Mouse (Mus musculus): Measurements from ENCODE around the gene Pif1. TPM values are rescaled to one million over a fixed set of nuclear protein-coding genes. Genes with fewer than 3 reads are reported as not detected.

The Pif1 gene
- polyA plus RNA-seq, 1 experiment from 2014 or later = 3.5 TPM

DNA sequence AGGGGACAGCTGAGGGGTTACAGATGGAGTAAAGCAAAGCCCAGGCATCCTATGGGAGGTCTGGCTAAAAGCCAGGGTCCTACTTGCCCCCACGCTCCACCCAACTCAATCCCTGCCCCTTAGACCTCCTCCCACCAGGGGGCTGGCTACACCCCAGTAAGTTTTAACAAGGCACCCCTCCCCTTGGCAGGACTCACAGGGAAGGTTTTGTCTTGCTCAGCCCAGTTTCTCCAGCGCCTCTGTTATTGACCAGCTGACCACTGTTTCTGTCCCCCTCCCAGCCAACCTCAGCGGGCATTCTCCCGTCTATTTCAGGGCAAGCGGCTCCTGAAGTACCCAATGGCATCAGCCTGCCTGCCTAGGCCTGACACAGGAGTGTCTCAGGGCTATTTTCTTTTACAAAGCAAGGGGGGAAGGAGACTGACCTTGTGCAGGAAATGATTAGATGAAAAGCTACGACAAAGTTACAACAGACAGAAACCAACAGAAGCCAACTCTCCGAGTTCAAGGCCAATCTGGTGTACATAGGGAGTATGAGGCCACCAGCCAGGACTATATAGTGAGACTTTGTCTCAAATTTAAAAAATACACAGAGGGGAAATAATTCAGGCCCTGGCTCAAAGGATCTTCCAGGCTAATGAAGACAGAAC is 10.0 kb upstream of the Pif1 start:
- no peak for ATAC-seq (replicated peaks; ENCODE audit: low FRiP score, low read depth)
- H3K4me2 ChIP-seq (ENCODE audit: low read length) = peak overlapping the region; percentile 29; the same call in 1 of the 2 replicates
- H3K27me3 ChIP-seq (ENCODE audit: insufficient read depth, low read length) = no peaks in the 10 kb centered on the region
- H3K4me1 ChIP-seq (replicated peaks; ENCODE audit: insufficient read depth, low read length) = peaks cover 8% of the 10 kb centered on the region
- TF ChIP-seq CTCF (IDR thresholded peaks at IDR 0.05; ENCODE audit: low read depth) = no peak
- H3K36me3 ChIP-seq (ENCODE audit: insufficient read depth, low read length) = 0 out of 2 replicates have a peak, but pooled peaks cover 6% of the 10 kb centered on the region
- no peak overlapping the region for H3K4me3 ChIP-seq (replicated peaks; ENCODE audit: low read depth, low read length)
- peak; percentile 22 for DNase-seq (ENCODE audit: low spot score)
- H3K9me3 ChIP-seq (replicated peaks; ENCODE audit: low read length) = no peaks in the 10 kb centered on the region
- 27% methylated on average over 7 of the region's 7 CpGs for WGBS
- H3K9ac ChIP-seq (ENCODE audit: low read depth, low read length) = no peak overlapping the region
- peak overlapping the region; percentile 32; the same call in 1 of the 2 replicates for H3K27ac ChIP-seq

DNA sequence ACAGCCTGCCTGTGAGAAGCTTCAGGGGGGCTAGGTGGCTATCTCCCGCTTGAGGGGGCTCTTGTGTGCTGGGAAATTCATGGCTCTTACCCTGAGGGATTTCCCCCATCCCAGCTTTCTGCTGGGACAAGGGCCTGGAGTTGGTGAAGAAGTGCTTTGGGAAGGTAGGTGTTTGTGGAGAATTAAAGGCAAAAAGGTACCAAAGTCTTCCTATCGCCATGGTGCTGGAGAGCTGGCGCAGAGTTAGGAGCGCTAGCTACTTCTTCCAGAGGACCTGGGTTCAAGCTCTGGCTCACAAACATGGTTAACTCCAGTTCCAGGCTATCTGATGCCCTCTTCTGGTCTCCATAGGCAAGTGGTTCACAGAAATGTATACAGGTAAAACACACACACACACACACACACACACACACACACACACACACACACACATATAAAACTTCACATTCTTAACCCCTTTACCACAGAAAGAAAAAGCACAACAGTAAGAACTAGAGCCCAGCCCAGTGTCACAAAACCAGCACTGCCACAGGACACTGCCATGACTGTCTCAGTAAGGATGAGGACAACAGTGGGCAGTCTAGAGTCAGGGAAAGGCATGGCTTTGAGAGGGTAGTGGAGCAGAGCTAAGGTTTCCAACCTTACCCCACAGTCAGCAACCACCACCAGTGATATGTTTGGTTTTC is 9.3 kb upstream of the Pif1 start:
- Histone ChIP-seq H3K4me3 (replicated peaks; ENCODE audit: low read depth, low read length) (no peak overlapping the region), H3K27ac (no peak overlapping the region), H3K4me1 (replicated peaks; ENCODE audit: insufficient read depth, low read length) (peaks cover 8% of the 10 kb centered on the region), H3K9ac (ENCODE audit: low read depth, low read length) (no peak overlapping the region), H3K27me3 (ENCODE audit: insufficient read depth, low read length) (no peaks in the 10 kb centered on the region), H3K9me3 (replicated peaks; ENCODE audit: low read length) (no peaks in the 10 kb centered on the region), H3K36me3 (ENCODE audit: insufficient read depth, low read length) (0 out of 2 replicates have a peak, but pooled peaks cover 4% of the 10 kb centered on the region), H3K4me2 (ENCODE audit: low read length) (peak overlapping the region; percentile 72; the same call in 1 of the 2 replicates)
- DNase-seq (ENCODE audit: low spot score) = no peak
- TF ChIP-seq CTCF (IDR thresholded peaks at IDR 0.05; ENCODE audit: low read depth) = peak; percentile 35; the same call in 1 of the 2 replicates
- ATAC-seq (replicated peaks; ENCODE audit: low FRiP score, low read depth) = no peak
- 93% methylated on average over 4 of the region's 4 CpGs for WGBS

DNA sequence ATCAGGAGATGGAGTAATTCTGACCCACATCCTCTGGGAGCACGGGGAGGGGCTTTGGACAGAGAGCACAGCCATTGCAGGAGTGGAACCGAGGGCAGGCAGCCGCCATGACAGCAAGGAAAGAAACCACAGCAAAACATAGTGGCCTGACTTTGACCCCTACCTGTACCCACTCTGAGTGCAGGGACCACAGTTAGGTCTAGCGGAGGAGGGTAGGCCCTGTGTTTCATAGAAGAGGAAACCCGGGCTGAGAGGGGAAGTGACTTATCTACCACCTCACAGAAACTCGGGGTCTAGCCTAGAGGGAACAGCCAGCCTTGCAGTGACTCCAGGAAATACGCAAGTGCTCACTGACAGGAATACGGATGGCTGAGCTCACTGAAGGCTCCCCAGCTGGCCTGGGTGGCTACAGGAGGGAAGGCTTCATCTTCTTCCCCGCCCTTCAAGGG is 8.1 kb upstream of the Pif1 start:
- peak overlapping the region; percentile 67; the same call in 1 of the 2 replicates for H3K9ac ChIP-seq (ENCODE audit: low read depth, low read length)
- peak overlapping the region; percentile 55 for H3K4me3 ChIP-seq (replicated peaks; ENCODE audit: low read depth, low read length)
- peak; percentile 61 for DNase-seq (ENCODE audit: low spot score)
- no peak for TF ChIP-seq CTCF (IDR thresholded peaks at IDR 0.05; ENCODE audit: low read depth)
- H3K36me3 ChIP-seq (ENCODE audit: insufficient read depth, low read length) = no peaks in the 10 kb centered on the region
- peaks cover 8% of the 10 kb centered on the region for H3K4me1 ChIP-seq (replicated peaks; ENCODE audit: insufficient read depth, low read length)
- no peaks in the 10 kb centered on the region for H3K27me3 ChIP-seq (ENCODE audit: insufficient read depth, low read length)
- no peaks in the 10 kb centered on the region for H3K9me3 ChIP-seq (replicated peaks; ENCODE audit: low read length)
- 0 out of 2 replicates have a peak overlapping the region, but pooled peaks have one; percentile 14 for H3K27ac ChIP-seq
- WGBS = 31% methylated on average over 9 of the region's 9 CpGs
- no peak for ATAC-seq (replicated peaks; ENCODE audit: low FRiP score, low read depth)
- peak overlapping the region; percentile 72 for H3K4me2 ChIP-seq (ENCODE audit: low read length)

DNA sequence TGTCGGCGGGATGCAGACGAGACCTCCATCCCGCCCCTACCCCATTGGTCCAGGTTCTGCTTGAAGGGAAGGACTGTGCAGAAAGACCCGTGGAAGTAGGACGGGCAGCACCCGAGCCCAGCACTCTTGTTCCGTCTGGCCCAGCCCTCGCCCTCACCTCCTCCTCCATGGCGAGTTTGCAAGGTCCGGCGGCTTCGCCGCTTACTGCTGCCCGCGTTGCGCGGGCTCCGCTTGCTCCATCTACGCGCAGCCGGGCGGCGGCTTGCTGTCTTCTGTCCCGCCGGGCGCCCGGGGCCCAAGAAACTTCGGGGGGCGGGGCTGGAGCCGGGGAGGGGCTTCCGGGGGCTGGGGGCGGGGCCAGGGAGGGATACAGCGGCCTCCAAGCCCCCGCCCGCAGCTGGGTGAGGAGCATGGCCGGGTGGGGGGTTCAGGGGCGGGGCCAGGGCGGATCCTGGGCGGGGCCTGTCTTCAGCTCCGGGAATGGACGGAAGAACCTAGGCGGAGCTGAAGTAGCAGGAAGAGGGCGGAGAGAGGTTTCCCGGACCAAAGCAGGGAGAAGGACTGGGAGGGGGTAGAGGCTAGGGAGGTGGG is 7.1 kb upstream of the Pif1 start, which contains the start of gene Plekho2:
TSS of gene Plekho2 (minus strand) at position 260 of the 591 bp plus-strand sequence.
- Histone ChIP-seq H3K36me3 (ENCODE audit: insufficient read depth, low read length) (no peaks in the 10 kb centered on the region), H3K9me3 (replicated peaks; ENCODE audit: low read length) (no peaks in the 10 kb centered on the region), H3K9ac (ENCODE audit: low read depth, low read length) (peak within 1 kb of the TSS; percentile 67), H3K4me2 (ENCODE audit: low read length) (peak within 1 kb of the TSS; percentile 72), H3K27ac (peak within 1 kb of the TSS; percentile 85), H3K27me3 (ENCODE audit: insufficient read depth, low read length) (no peaks in the 10 kb centered on the region), H3K4me3 (replicated peaks; ENCODE audit: low read depth, low read length) (peak within 1 kb of the TSS; percentile 55), H3K4me1 (replicated peaks; ENCODE audit: insufficient read depth, low read length) (peaks cover 5% of the 10 kb centered on the region)
- peak; percentile 99 for DNase-seq (ENCODE audit: low spot score)
- ATAC-seq (replicated peaks; ENCODE audit: low FRiP score, low read depth) = peak; percentile 90
- TF ChIP-seq CTCF (IDR thresholded peaks at IDR 0.05; ENCODE audit: low read depth) = no peak
- WGBS = under 1% methylated on average over 43 of the region's 45 CpGs

DNA sequence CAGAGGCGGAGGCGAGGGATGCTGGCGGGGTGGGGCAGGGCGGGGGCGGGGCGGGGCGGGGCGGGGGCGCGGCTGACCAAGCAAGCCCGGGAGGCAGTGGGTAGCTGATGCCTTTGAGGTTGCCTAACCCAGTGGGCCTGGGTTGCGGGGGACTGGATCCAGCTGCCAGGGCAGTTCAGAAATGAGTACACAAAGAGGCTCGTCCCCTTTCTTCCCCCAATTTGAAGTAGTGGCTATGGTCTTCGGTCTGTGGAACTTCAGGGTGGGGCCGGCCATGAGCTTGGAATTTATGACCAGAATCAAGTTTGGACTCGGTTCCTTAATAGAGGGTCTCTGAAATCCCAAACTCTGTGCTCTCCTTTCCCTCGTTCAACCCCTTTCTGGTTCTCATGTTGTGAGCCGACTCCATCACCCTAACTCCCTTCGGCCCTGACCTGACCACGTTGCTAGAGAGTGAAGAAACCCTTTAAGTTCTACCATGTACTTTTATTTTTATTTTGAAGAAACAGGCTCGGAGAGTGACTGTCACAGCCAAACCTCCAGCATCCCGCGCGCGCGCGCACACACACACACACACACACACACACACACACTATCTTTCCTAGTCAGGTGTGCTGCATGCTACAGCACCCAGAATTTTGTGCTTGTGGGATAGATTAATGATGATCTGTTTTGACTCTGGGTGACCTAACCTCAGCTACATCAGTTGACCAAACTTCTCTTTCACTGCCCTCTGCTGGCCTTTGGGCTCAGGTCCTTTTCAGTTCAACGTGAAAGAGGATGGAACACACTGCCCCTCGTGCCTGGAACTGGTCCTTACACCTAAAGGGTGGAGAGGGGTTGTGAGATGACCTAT is 6.3 kb upstream of the Pif1 start:
- ATAC-seq (replicated peaks; ENCODE audit: low FRiP score, low read depth) = peak; percentile 79
- Histone ChIP-seq H3K9ac (ENCODE audit: low read depth, low read length) (peak overlapping the region; percentile 51), H3K36me3 (ENCODE audit: insufficient read depth, low read length) (no peaks in the 10 kb centered on the region), H3K27me3 (ENCODE audit: insufficient read depth, low read length) (no peaks in the 10 kb centered on the region), H3K9me3 (replicated peaks; ENCODE audit: low read length) (no peaks in the 10 kb centered on the region), H3K4me1 (replicated peaks; ENCODE audit: insufficient read depth, low read length) (peaks cover 5% of the 10 kb centered on the region), H3K4me2 (ENCODE audit: low read length) (peak overlapping the region; percentile 72), H3K4me3 (replicated peaks; ENCODE audit: low read depth, low read length) (peak overlapping the region; percentile 55), H3K27ac (peak overlapping the region; percentile 85)
- DNase-seq (ENCODE audit: low spot score) = peak; percentile 96
- TF ChIP-seq CTCF (IDR thresholded peaks at IDR 0.05; ENCODE audit: low read depth) = peak; percentile 99
- 6% methylated on average over 21 of the region's 29 CpGs for WGBS

Data from kidney, postnatal 0 days (tissue).